Mouse (Mus musculus) C2C12 (cell line): ENCODE measurements around the gene Rps6kb2. TPM values are rescaled to one million over a fixed set of nuclear protein-coding genes. Genes with fewer than 3 reads are reported as not detected.

Experiments
- H3K27me3 ChIP-seq: one replicate; pipeline ENCODE4 v1.6.1; 2011; ENCODE audit not compliant: control insufficient read depth, insufficient read depth, insufficient read length
- H3K36me3 ChIP-seq: one replicate; pipeline ENCODE4 v1.6.1; 2011; ENCODE audit not compliant: control insufficient read depth, insufficient read depth
- H3K4me3 ChIP-seq: one replicate; pipeline ENCODE4 v1.5.1; 2011; ENCODE audit warnings: mild to moderate bottlenecking, control low read depth; ENCODE audit not compliant: poor library complexity, insufficient read depth, severe bottlenecking
- H3K79me2 ChIP-seq: one replicate; pipeline ENCODE4 v1.6.1; 2011; ENCODE audit not compliant: control insufficient read depth, insufficient read depth
- H3K79me3 ChIP-seq: one replicate; pipeline ENCODE4 v1.6.1; 2011; ENCODE audit warnings: low read depth, control low read depth
- H3ac ChIP-seq: one replicate; pipeline ENCODE3; 2011; ENCODE audit warnings: low read depth; ENCODE audit not compliant: control insufficient read depth, insufficient read length
- CEBPB ChIP-seq: IDR thresholded peaks from one replicate; pipeline ENCODE4 v1.6.1; 2011; ENCODE audit warnings: low read depth, mild to moderate bottlenecking, control low read depth, moderate library complexity
- CTCF ChIP-seq: IDR thresholded peaks from one replicate; pipeline ENCODE4 v1.5.1; 2011; ENCODE audit not compliant: control insufficient read depth, insufficient read depth, insufficient read length
- FOSL1 ChIP-seq: IDR thresholded peaks from one replicate; pipeline ENCODE4 v1.8.0; 2011; ENCODE audit warnings: mild to moderate bottlenecking, low read length; ENCODE audit not compliant: poor library complexity, insufficient read depth, severe bottlenecking
- MAX ChIP-seq: IDR thresholded peaks from one replicate; pipeline ENCODE4 v1.6.1; 2011; ENCODE audit warnings: mild to moderate bottlenecking, control low read depth
- MYOD1 ChIP-seq: IDR thresholded peaks from one replicate; pipeline ENCODE4 v1.6.1; 2011; ENCODE audit warnings: low read depth; ENCODE audit not compliant: control insufficient read depth, insufficient read length
- MYOG ChIP-seq: IDR thresholded peaks from one replicate; pipeline ENCODE4 v1.6.1; 2011; ENCODE audit not compliant: control insufficient read depth, insufficient read length; ENCODE audit errors: extremely low read depth
- USF1 ChIP-seq: IDR thresholded peaks from one replicate; pipeline ENCODE4 v1.6.1; 2011; ENCODE audit warnings: low read depth, mild to moderate bottlenecking, control low read depth, moderate library complexity
- polyA plus RNA-seq: library from polyadenylated mRNA; unstranded; fragments of >200 nt; fragmentation: generic; extraction: Trizol; gene quantifications from one replicate; pipeline ENCODE4 v1.2.1, GENCODE M21; 2012; ENCODE audit warnings: missing spikeins

Gene Rps6kb2
- polyA plus RNA-seq, 1 experiment = 19.7 TPM

DNA sequence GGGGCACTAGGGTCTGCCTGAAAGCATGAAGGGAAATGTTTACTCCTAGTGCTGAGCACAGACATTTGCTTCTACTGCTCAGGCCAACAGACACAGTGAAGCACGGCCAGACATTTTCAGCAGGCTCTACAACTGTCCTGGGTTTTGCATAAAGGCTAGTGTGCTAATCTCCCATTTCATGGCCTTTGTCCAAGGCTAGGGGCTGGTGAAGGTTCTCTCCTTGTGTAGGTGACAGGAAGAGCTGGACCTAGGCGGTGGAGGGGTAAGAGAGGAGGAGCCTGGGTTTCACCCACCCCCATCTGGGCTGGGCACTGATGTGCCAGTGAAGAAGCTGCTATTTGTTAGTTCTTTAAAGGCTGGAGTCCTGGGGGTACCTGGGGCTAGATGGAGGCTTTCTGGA is 1.6 kb upstream of the Rps6kb2 start:
- H3K36me3 ChIP-seq = peaks cover 15% of the 10 kb centered on the region
- H3K79me2 ChIP-seq = peaks cover 16% of the 10 kb centered on the region
- peaks cover 8% of the 10 kb centered on the region for H3K79me3 ChIP-seq
- no peak overlapping the region for H3ac ChIP-seq
- H3K4me3 ChIP-seq = no peak overlapping the region
- no peaks in the 10 kb centered on the region for H3K27me3 ChIP-seq
- TF ChIP-seq CEBPB = no peak
- no peak for TF ChIP-seq MAX
- TF ChIP-seq FOSL1 = no peak
- TF ChIP-seq CTCF = no peak
- no peak for TF ChIP-seq MYOG
- TF ChIP-seq USF1 = no peak
- TF ChIP-seq MYOD1 = no peak

DNA sequence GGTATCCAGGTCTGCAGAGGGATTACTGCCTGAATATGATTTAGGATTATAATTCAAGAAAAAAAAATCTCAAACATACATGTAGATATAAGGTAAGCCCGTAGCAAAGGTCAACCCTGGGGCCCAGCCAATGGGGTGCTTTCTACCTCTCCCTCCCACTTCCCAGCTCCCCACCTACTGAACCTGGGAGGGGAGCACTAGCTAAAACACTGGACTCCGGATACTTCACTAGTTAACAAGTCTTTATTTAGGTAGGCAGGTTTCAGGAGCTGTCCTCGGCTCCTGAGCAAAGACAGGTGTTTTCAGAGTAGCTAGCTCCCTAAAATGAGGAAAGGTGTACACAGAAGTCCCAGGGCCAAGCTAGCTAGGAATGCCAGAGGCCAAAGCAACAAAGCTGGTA is 946 bp upstream of the Rps6kb2 start:
- Histone ChIP-seq H3K79me3 (peaks cover 8% of the 10 kb centered on the region), H3ac (no peak overlapping the region), H3K4me3 (no peak overlapping the region), H3K79me2 (peaks cover 16% of the 10 kb centered on the region), H3K36me3 (peaks cover 21% of the 10 kb centered on the region), H3K27me3 (no peaks in the 10 kb centered on the region)
- TF ChIP-seq MYOG (no peak), CEBPB (no peak), MAX (no peak), FOSL1 (no peak), USF1 (no peak), CTCF (no peak), MYOD1 (no peak)

DNA sequence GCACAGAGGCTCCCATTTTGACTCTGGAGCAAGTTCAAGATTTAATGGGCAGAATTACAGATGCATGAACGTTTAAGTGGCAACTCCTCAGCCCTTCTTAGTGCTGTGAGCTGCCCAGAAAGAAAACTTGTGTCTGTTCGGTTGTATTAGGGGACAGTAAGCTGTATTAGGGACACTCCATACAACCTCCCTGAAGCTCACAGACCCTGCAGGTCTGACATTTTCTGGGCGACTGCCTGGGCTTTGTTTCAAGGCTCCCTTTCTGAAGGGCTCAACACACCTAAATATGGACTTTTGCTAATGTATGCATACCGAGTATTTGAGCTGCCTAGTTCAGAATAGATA is 361 bp upstream of the Rps6kb2 start:
- no peaks in the 10 kb centered on the region for H3K27me3 ChIP-seq
- H3ac ChIP-seq = peak overlapping the region; percentile 2
- H3K79me2 ChIP-seq = peaks cover 16% of the 10 kb centered on the region
- TF ChIP-seq FOSL1 = no peak
- TF ChIP-seq USF1 = no peak
- no peak for TF ChIP-seq MYOD1
- no peak for TF ChIP-seq MYOG
- TF ChIP-seq CEBPB = no peak
- no peak for TF ChIP-seq CTCF
- TF ChIP-seq MAX = no peak
- peak overlapping the region; percentile 72 for H3K4me3 ChIP-seq
- H3K36me3 ChIP-seq = peaks cover 21% of the 10 kb centered on the region
- peaks cover 8% of the 10 kb centered on the region for H3K79me3 ChIP-seq

DNA sequence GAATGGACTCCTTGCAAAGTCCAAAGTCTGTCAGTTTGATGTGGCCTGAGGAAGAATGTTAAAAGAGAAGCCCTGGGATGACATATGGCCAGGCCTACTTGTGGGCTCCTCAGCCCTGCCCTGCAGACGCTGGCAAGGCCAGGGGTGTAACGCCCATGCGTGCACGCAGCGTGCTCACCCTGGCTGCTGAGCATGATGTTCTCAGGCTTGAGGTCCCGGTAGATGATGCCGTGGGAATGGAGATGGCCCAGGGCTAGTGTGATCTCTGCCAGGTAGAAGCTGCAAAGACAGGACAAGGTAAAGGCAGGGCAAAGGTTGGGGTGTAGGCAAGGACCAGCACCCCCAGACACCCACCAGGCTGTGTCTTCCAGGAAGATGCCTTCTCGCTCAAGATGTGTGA is 4.1 kb downstream of the Rps6kb2 start:
- Histone ChIP-seq H3K4me3 (no peak overlapping the region), H3K27me3 (no peaks in the 10 kb centered on the region), H3K79me2 (peaks cover 16% of the 10 kb centered on the region), H3K79me3 (peaks cover 8% of the 10 kb centered on the region), H3ac (no peak overlapping the region), H3K36me3 (peaks cover 28% of the 10 kb centered on the region)
- no peak for TF ChIP-seq MYOD1
- TF ChIP-seq MAX = no peak
- TF ChIP-seq USF1 = no peak

DNA sequence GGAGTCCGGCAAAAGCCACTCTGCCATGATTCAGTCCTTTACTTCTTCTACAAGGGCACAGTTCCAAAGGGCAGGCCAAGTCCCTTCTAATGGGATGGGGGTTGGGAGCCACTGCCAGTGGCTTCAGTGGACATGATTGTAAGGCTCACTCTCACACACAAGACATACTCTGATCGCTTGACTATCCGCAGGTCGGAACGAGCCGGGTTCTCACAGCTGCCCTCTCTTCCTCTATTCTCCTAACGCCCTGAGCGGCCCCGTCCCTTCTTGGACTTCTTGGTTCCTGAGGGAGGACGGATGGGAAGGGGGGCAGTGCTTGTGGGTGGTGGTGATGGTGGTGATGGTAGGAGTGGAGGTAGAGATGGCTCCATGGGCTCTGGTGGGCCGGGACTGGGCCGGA is 6.4 kb downstream of the Rps6kb2 start:
- H3K36me3 ChIP-seq = peaks cover 37% of the 10 kb centered on the region
- peaks cover 3% of the 10 kb centered on the region for H3K79me3 ChIP-seq
- TF ChIP-seq USF1 (no peak), MYOG (no peak), MAX (no peak), MYOD1 (no peak), FOSL1 (no peak)
- no peak overlapping the region for H3K4me3 ChIP-seq
- H3K27me3 ChIP-seq = no peaks in the 10 kb centered on the region
- H3ac ChIP-seq = no peak overlapping the region
- peaks cover 4% of the 10 kb centered on the region for H3K79me2 ChIP-seq

DNA sequence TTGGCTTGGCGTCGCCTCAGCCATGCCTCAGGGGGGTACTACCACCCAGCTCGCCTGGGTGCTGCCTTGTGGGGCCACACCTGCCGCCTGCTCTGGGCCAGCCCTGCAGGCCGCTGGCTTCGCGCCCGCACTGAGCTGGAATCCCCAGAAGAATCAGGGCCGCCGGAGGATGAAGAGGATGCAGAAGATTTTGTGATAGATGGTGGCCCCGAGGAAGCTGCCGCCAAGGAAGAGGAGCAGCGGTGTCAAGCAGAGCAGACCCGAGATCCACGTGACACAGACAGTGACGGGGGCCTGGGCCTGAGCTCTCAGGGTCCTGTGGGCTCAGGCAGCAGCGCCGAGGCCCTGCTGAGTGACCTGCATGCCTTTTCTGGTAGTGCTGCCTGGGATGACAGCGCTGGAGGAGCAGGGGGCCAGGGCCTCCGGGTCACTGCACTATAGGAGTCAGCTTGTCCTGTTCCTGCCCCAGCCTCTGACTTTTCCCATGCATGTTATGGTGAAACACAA is 7.0 kb downstream of the Rps6kb2 start:
- peaks cover 33% of the 10 kb centered on the region for H3K36me3 ChIP-seq
- H3ac ChIP-seq = no peak overlapping the region
- no peak overlapping the region for H3K4me3 ChIP-seq
- peaks cover 2% of the 10 kb centered on the region for H3K79me2 ChIP-seq
- no peaks in the 10 kb centered on the region for H3K79me3 ChIP-seq
- H3K27me3 ChIP-seq = no peaks in the 10 kb centered on the region
- TF ChIP-seq MYOD1 = no peak
- TF ChIP-seq CTCF = no peak
- no peak for TF ChIP-seq CEBPB
- TF ChIP-seq MYOG = no peak
